Mouse (Mus musculus) megakaryocyte, adult 5-6 weeks (primary cell): ENCODE measurements around the gene 1700013G24Rik. TPM values are rescaled to one million over a fixed set of nuclear protein-coding genes. Genes with fewer than 3 reads are reported as not detected.
"Not testable (repeated sequence)": the region's sequence is repeated elsewhere in the genome, so short reads cannot be mapped to it uniquely, and the experiment has no call there.

Experiments
- ATAC-seq: 2 replicates; pipeline ENCODE4 v1.8.0; 2016; ENCODE audit warnings: mild to moderate bottlenecking, inconsistent platforms; ENCODE audit not compliant: poor library complexity, severe bottlenecking
- total RNA-seq, 2 experiments: library from RNA; stranded (forward) in 1 of 2; stranded (reverse) in 1 of 2; fragments of 153-499, 151-499 nt in 1 of 2; fragments of 221-1000, 200-1000 nt in 1 of 2; gene quantifications; 2 replicates each; pipeline versions ENCODE4 v1.2.3 to v1.2.4; 2015 to 2017

1700013G24Rik gene
- not detected in 2 replicates for total RNA-seq (2015)
- not detected in 2 replicates for total RNA-seq (2017)

DNA sequence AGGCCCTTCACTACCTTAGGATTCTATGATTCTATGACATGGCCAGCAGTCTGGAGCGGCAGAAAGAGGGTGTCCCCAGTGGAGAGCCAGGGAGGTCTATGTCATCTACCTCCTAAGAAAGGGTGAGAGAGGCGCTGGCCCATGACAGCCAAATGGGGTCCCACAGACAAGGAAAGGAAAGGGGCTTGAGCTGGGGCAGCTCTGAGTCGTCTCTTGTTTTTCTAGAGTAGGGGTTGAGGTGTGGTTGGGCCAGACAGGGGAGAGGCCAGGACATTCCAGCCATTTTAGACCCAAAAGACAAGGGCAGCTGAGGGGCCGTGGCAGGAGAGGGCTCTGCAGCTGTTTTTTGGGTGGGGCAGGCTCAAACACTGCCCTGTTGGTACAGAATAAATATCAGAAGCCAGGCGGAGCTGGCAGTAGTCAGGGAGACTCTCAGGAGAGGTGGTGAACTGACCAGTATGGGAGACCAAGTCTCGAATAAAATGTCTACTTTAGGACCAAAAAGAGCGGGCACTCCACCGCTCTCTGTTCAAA lies at the start of gene 1700013G24Rik:
1700013G24Rik (plus strand) TSS at position 51 of the 534 bp plus-strand sequence.
- no peak for ATAC-seq

DNA sequence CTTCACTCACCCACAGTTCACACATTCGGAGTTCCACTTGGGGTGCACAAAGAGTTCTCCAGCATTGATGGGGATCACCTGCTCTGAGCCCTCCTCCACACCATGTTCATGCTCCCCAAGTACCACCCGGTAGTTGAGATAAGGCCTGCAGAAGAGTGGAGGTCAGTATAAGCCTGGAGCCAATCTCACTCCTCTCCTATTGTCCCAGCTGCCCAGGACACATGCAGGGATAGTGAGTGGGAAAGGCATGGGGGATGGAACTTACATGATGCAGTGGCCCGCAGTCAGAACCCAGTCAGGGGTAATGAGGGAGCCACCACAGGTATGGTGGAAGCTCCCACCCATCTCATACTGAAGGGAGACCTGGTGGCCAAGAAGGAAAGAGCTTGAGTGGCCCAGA lies 47.5 kb upstream of the 1700013G24Rik start:
- no peak for ATAC-seq

DNA sequence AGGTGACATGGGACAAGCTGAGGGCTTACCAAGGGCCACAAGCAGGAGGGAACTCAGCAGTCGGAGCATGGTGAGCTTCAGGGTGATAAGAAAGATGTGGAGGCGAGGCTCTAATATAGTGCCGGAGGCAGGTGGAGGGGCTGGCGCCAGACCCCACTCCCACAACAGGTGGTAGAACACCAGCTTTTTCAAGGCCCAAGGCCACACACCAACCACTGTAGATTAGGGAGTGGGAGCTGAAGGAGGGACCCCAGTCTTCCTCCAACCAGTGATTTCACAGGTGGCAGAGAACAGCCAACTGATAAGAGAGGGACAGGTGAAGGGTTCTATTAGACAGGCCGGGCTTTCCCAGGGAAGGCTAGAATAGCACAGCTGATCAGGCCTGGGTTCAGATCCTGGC lies 43.4 kb upstream of the 1700013G24Rik start, which contains the start of gene Cela3a:
Cela3a (minus strand) TSS at position 101 of the 400 bp plus-strand sequence.
- ATAC-seq, result no peak

GRCm38 (mm10) chr4:137412185-137412709 lies 40.8 kb upstream of the 1700013G24Rik start:
- not testable (repeated sequence) for ATAC-seq

- no peak for ATAC-seq
Observed at GRCm38 (mm10) chr4:137414936-137415335, 38.1 kb upstream of the 1700013G24Rik start.

DNA sequence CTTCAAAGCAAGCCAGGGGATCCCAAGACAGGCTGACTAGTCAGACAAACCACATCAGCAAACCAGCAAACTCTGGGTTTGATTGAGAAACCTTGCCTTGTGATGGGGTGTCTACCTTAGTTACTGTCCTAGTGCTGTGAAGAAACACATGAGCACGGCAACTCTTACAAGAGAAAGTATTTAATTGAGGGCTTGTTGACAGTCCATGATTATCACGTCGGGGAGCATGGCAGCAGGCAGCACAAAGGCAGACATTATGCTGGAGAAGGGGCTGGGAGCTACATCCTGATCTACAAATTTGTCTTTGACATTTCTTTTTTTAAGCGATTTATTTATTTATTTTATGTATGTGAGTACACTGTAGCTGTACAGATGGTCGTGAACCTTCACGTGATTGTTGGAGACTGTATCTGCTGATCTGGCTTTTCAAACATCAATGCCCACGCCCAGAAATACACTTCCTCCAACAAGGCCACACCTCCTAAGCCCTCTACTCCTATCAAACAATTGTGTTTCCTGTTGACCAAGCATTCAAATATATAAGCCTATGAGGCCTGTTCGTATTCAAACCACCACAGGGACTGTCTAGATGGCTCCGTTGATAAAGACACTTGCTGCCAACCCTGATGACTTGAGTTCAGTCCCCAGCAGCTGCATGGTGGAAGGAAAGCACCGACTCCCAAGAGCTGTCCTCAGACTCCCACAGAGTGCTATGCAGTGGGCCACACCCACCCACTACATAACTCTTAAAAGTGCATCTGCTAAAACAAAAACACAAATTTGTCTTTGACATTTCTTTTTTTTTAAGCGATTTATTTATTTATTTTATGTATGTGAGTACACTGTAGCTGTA lies 35.1 kb upstream of the 1700013G24Rik start:
- peak; percentile 49; the same call in 1 of the 2 replicates for ATAC-seq

DNA sequence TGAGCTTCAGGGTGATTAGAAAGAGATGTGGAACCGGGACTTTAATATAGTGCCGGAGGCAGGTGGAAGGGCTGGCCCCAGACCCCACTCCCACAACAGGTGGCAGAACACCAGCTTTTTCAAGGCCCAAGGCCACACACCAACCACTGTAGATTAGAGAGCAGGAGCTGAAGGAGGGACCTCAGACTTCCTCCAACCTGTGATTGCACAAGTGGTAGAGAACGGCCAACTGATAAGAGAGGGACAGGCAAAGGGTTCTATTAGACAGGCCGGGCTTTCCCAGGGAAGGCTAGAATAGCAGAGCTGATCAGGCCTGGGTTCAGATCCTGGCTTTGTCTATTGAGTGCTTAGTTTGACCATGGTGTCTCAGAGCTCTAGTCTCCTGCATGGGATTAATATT lies 22.6 kb upstream of the 1700013G24Rik start, which contains the start of gene Cela3b:
Cela3b (minus strand) TSS at position 39 of the 400 bp plus-strand sequence.
- peak; percentile 60 for ATAC-seq

GRCm38 (mm10) chr4:137432700-137433550 lies 20.2 kb upstream of the 1700013G24Rik start:
- not testable (repeated sequence) for ATAC-seq

GRCm38 (mm10) chr4:137436979-137437669 lies 16.0 kb upstream of the 1700013G24Rik start:
- ATAC-seq, result no peak

- ATAC-seq, result peak; percentile 57; the same call in 1 of the 2 replicates
Observed at GRCm38 (mm10) chr4:137438842-137439241, 14.2 kb upstream of the 1700013G24Rik start.

DNA sequence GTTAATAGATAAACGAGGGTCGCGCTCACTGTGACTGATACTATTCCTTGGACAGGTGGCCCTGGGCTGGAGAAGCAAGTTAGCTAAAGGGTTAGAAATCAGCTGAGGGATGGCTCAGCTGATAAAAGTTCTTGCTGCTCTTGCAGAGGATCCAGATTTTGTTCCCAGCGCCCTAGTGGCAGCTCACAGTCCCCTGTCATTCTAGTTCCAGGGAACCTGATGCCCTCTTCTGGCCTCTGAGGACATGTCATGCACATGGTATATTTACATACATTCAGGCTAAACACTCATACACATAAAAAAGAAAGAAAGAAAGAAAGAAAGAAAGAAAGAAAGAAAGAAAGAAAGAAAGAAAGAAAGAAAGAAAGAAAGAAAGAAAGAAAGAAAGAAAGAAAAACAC lies 11.8 kb upstream of the 1700013G24Rik start:
- no peak for ATAC-seq

- ATAC-seq, result 0 out of 2 replicates have a peak, but pooled peaks have one; percentile 52
Observed at GRCm38 (mm10) chr4:137443625-137444024, 9.5 kb upstream of the 1700013G24Rik start.

DNA sequence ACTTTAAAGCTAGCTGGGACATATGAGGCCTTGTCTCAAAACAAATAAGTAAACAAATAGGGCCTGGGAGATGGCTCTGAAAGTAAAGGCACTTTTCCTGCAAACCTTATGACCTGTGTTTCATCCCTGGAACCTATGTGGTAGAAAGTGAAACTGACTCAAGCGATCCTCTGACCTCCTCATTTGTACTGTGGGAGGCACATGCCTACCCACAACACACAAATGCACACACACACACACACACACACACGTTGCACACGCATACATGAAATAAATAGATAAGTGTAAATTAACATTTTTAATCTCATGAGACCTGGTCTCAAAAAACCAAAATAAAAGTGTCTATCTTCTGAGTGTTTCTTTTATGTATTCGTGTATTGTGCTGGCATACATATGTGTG lies 7.2 kb upstream of the 1700013G24Rik start:
- no peak for ATAC-seq

GRCm38 (mm10) chr4:137447363-137448196 lies 5.5 kb upstream of the 1700013G24Rik start:
- ATAC-seq, result no peak

DNA sequence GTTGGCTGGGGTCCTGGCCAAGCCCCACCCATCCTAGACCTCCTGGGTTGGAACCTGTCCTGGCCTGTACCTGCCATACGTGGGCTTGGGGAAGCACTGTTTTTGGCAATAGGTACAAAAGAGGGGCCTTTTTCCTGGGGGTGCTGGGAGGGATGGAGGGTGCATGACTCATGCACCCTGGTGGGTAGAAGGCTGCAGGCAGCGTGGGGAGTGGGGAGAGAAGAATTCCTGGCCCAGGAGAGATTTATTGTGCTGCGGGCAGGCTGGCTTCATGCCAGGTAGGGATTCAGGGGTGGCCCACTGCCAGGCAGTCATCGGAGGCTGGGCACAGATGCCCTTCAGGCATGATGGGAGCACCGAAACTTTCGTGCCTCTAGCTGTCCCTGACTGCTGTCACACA lies 4.9 kb upstream of the 1700013G24Rik start:
- ATAC-seq, result no peak

DNA sequence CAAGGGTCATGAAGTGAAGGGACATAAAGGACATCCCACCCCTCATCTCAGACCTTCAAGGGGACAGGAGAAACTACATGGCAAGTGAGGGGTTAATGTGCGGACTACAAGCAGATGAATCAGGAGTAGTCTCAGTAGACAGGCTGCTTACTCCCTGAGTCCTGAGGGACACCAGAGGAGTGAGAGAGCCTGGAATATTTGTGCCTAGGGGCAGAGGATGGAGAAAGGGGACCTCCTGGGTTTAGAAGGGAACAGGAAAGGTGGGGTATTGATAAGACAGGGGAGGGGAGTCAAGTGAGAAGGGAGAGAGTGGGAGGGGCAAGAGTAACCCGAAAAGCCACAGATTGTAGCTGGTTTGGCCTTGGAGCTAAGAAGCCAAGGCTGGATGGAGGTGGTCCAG lies 4.4 kb upstream of the 1700013G24Rik start:
- ATAC-seq, result no peak

- no peak for ATAC-seq
Observed at GRCm38 (mm10) chr4:137449132-137449531, 4.0 kb upstream of the 1700013G24Rik start.

- ATAC-seq, result no peak
Observed at GRCm38 (mm10) chr4:137449715-137450114, 3.4 kb upstream of the 1700013G24Rik start.

GRCm38 (mm10) chr4:137452190-137452589 lies 894 bp upstream of the 1700013G24Rik start:
- ATAC-seq, result no peak
